Mouse (Mus musculus) MEL (cell line): ENCODE results near the gene Atg9b. TPM values are rescaled to one million over a fixed set of nuclear protein-coding genes. Genes with fewer than 3 reads are reported as not detected.

Experiments used
- DNase-seq: peaks from one replicate; pipeline ENCODE4 v3.0.0; 2011; ENCODE audit warnings: low read depth, low spot score
- H3K27ac ChIP-seq: 2 replicates; pipeline ENCODE4 v1.5.1; 2012; ENCODE audit warnings: low read depth, mild to moderate bottlenecking, control low read depth, low read length, moderate library complexity; ENCODE audit not compliant: control insufficient read depth
- H3K27me3 ChIP-seq, 2 experiments: fragments of 150-350 bp in 1 of 2; sonication (generic) in 1 of 2; 2 replicates each; pipeline ENCODE4 v1.6.1; 2012; ENCODE audit warnings: low read length in 2 of 2, mild to moderate bottlenecking in 2 of 2, improper control_type of control experiment in 1 of 2, moderate library complexity in 1 of 2; ENCODE audit not compliant: insufficient read depth in 2 of 2, control insufficient read depth in 1 of 2
- H3K36me3 ChIP-seq, 2 experiments: 2 replicates each; pipeline ENCODE4 v1.6.1; 2012 to 2014; ENCODE audit warnings: low read length in 2 of 2, improper control_type of control experiment in 1 of 2, inconsistent platforms in 1 of 2, mild to moderate bottlenecking in 1 of 2; ENCODE audit not compliant: insufficient read depth in 2 of 2, control insufficient read depth in 1 of 2
- H3K4me1 ChIP-seq, 2 experiments: fragments of 150-350 bp in 1 of 2; sonication (generic) in 1 of 2; 2 replicates each; pipeline ENCODE4 v1.6.1; 2012; ENCODE audit warnings: low read length in 2 of 2, improper control_type of control experiment in 1 of 2, mild to moderate bottlenecking in 1 of 2; ENCODE audit not compliant: insufficient read depth in 2 of 2, control insufficient read depth in 1 of 2
- H3K4me3 ChIP-seq, 2 experiments: fragments of 150-350 bp in 1 of 2; sonication (generic) in 1 of 2; 2 replicates each; pipeline ENCODE4 v1.5.1; 2012; ENCODE audit warnings: low read depth in 2 of 2, low read length in 2 of 2, mild to moderate bottlenecking in 2 of 2, moderate library complexity in 2 of 2, control low read depth in 1 of 2, improper control_type of control experiment in 1 of 2; ENCODE audit not compliant: control insufficient read depth in 1 of 2, insufficient read depth in 1 of 2
- H3K79me2 ChIP-seq: 2 replicates; pipeline ENCODE4 v1.6.1; 2012; ENCODE audit warnings: mild to moderate bottlenecking, low read length, moderate library complexity; ENCODE audit not compliant: control insufficient read depth, poor library complexity, insufficient read depth
- H3K9ac ChIP-seq: 2 replicates; pipeline ENCODE4 v1.6.1; 2012; ENCODE audit warnings: low read depth, mild to moderate bottlenecking, control low read depth, low read length, moderate library complexity; ENCODE audit not compliant: control insufficient read depth, poor library complexity, severe bottlenecking
- H3K9me3 ChIP-seq: fragments of 150-350 bp; sonication (generic); replicated peaks from 2 replicates; pipeline ENCODE4 v1.6.1; 2012; ENCODE audit warnings: mild to moderate bottlenecking, low read length, improper control_type of control experiment, moderate library complexity; ENCODE audit not compliant: insufficient read depth
- BHLHE40 ChIP-seq: IDR thresholded peaks from 2 replicates; pipeline ENCODE4 v1.6.1; 2012; ENCODE audit warnings: low read depth, mild to moderate bottlenecking, inconsistent platforms, low read length, improper control_type of control experiment, borderline replicate concordance
- CTCF ChIP-seq, 3 experiments: IDR thresholded peaks in 2 of 3; conservative IDR thresholded peaks in 1 of 3; 2 replicates each; pipeline ENCODE4 v1.5.1; 2011 to 2012; ENCODE audit warnings: low read length in 3 of 3, low read depth in 2 of 3, mild to moderate bottlenecking in 2 of 3, improper control_type of control experiment in 1 of 3, inconsistent platforms in 1 of 3, mixed read lengths in 1 of 3, moderate library complexity in 1 of 3; ENCODE audit not compliant: control insufficient read depth in 1 of 3, insufficient read depth in 1 of 3, poor library complexity in 1 of 3, severe bottlenecking in 1 of 3
- E2F4 ChIP-seq: IDR thresholded peaks from 2 replicates; pipeline ENCODE4 v1.6.1; 2011; ENCODE audit warnings: low read depth, low read length, improper control_type of control experiment, borderline replicate concordance
- ELF1 ChIP-seq: IDR thresholded peaks from 2 replicates; pipeline ENCODE4 v1.6.1; 2014; ENCODE audit warnings: low read depth, mild to moderate bottlenecking, inconsistent platforms, low read length, improper control_type of control experiment, moderate library complexity
- EP300 ChIP-seq, 2 experiments: IDR thresholded peaks; 2 replicates each; pipeline ENCODE4 v1.6.1; 2011; ENCODE audit warnings: improper control_type of control experiment in 2 of 2, low read length in 2 of 2, low read depth in 1 of 2, mild to moderate bottlenecking in 1 of 2
- GABPA ChIP-seq: IDR thresholded peaks from 2 replicates; pipeline ENCODE4 v1.6.1; 2012; ENCODE audit warnings: low read depth, mild to moderate bottlenecking, inconsistent platforms, low read length, improper control_type of control experiment, moderate library complexity
- GATA1 ChIP-seq: IDR thresholded peaks from 2 replicates; pipeline ENCODE4 v1.6.1; 2011; ENCODE audit warnings: low read depth, low read length, improper control_type of control experiment
- HCFC1 ChIP-seq: IDR thresholded peaks from 2 replicates; pipeline ENCODE4 v1.6.1; 2012; ENCODE audit warnings: low read depth, mild to moderate bottlenecking, inconsistent platforms, low read length, improper control_type of control experiment, moderate library complexity
- JUND ChIP-seq: IDR thresholded peaks from 2 replicates; pipeline ENCODE4 v1.6.1; 2011; ENCODE audit warnings: low read depth, mild to moderate bottlenecking, improper control_type of control experiment, low read length
- KAT2A ChIP-seq: conservative IDR thresholded peaks from 2 replicates; pipeline ENCODE4 v1.6.1; 2012; ENCODE audit warnings: low read depth, low read length, improper control_type of control experiment, inconsistent platforms
- MAX ChIP-seq: IDR thresholded peaks from 2 replicates; pipeline ENCODE4 v1.6.1; 2011; ENCODE audit warnings: low read length, improper control_type of control experiment
- MEF2A ChIP-seq: IDR thresholded peaks from 2 replicates; pipeline ENCODE4 v1.6.1; 2014; ENCODE audit warnings: low read depth, mild to moderate bottlenecking, inconsistent platforms, low read length, improper control_type of control experiment; ENCODE audit not compliant: poor library complexity, insufficient replicate concordance, severe bottlenecking; ENCODE audit errors: extremely low read depth
- MXI1 ChIP-seq: IDR thresholded peaks from 2 replicates; pipeline ENCODE4 v1.6.1; 2011; ENCODE audit warnings: mild to moderate bottlenecking, low read depth, low read length, improper control_type of control experiment
- MYB ChIP-seq: IDR thresholded peaks from 2 replicates; pipeline ENCODE4 v1.6.1; 2011; ENCODE audit warnings: mild to moderate bottlenecking, low read depth, low read length, improper control_type of control experiment
- MYC ChIP-seq: IDR thresholded peaks from 2 replicates; pipeline ENCODE4 v1.6.1; 2011; ENCODE audit warnings: low read depth, mild to moderate bottlenecking, low read length, improper control_type of control experiment, moderate library complexity
- POLR2AphosphoS2 ChIP-seq: IDR thresholded peaks from 2 replicates; pipeline ENCODE4 v1.6.1; 2011; ENCODE audit warnings: low read length, improper control_type of control experiment
- RAD21 ChIP-seq: IDR thresholded peaks from 2 replicates; pipeline ENCODE4 v1.6.1; 2011; ENCODE audit warnings: mild to moderate bottlenecking, low read depth, low read length, improper control_type of control experiment
- RCOR1 ChIP-seq: IDR thresholded peaks from 2 replicates; pipeline ENCODE4 v1.6.1; 2012; ENCODE audit warnings: low read depth, mild to moderate bottlenecking, inconsistent platforms, low read length, improper control_type of control experiment
- SIN3A ChIP-seq: IDR thresholded peaks from 2 replicates; pipeline ENCODE4 v1.6.1; 2012; ENCODE audit warnings: low read length, improper control_type of control experiment, inconsistent platforms
- SMC3 ChIP-seq: IDR thresholded peaks from 2 replicates; pipeline ENCODE4 v1.6.1; 2011; ENCODE audit warnings: low read depth, low read length, improper control_type of control experiment
- TAL1 ChIP-seq: IDR thresholded peaks from 2 replicates; pipeline ENCODE4 v1.6.1; 2012; ENCODE audit warnings: mild to moderate bottlenecking, inconsistent platforms, low read length, moderate library complexity, mixed read lengths
- TBP ChIP-seq: IDR thresholded peaks from 2 replicates; pipeline ENCODE4 v1.8.0; 2011; ENCODE audit warnings: low read depth, low read length, improper control_type of control experiment
- UBTF ChIP-seq: IDR thresholded peaks from 2 replicates; pipeline ENCODE4 v1.6.1; 2012; ENCODE audit warnings: low read depth, mild to moderate bottlenecking, inconsistent platforms, low read length, improper control_type of control experiment, moderate library complexity, borderline replicate concordance; ENCODE audit not compliant: insufficient read depth
- USF2 ChIP-seq, 2 experiments: IDR thresholded peaks; 2 replicates each; pipeline ENCODE4 v1.6.1; 2011 to 2012; ENCODE audit warnings: improper control_type of control experiment in 2 of 2, low read length in 2 of 2, borderline replicate concordance in 1 of 2, inconsistent platforms in 1 of 2, low read depth in 1 of 2, mild to moderate bottlenecking in 1 of 2; ENCODE audit not compliant: insufficient read depth in 1 of 2
- ZMIZ1 ChIP-seq: IDR thresholded peaks from 2 replicates; pipeline ENCODE4 v1.6.1; 2012; ENCODE audit warnings: low read depth, mild to moderate bottlenecking, inconsistent platforms, low read length, improper control_type of control experiment, moderate library complexity
- ZNF384 ChIP-seq: IDR thresholded peaks from 2 replicates; pipeline ENCODE4 v1.6.1; 2012; ENCODE audit warnings: low read depth, mild to moderate bottlenecking, inconsistent platforms, low read length, improper control_type of control experiment
- polyA plus RNA-seq, 2 experiments: library from polyadenylated mRNA; stranded (reverse) in 1 of 2; unstranded in 1 of 2; fragments of >175 nt in 1 of 2; fragments of >200 nt in 1 of 2; gene quantifications; 2 replicates each; pipeline versions ENCODE4 v1.2.1 to v1.2.4; 2012; ENCODE audit warnings: low replicate concordance in 2 of 2, low read depth in 1 of 2; ENCODE audit not compliant: insufficient read length in 2 of 2, insufficient read depth in 1 of 2, missing spikeins in 1 of 2
- total RNA-seq: library from RNA; depleted of rRNA; stranded (reverse); fragments of 300-350 nt; gene quantifications from 2 replicates; pipeline ENCODE4 v1.2.3, GENCODE M21; 2012

Atg9b gene
- total and polyA plus RNA-seq, 3 experiments = 41.2 to 41.5 TPM; not detected in 1

DNA sequence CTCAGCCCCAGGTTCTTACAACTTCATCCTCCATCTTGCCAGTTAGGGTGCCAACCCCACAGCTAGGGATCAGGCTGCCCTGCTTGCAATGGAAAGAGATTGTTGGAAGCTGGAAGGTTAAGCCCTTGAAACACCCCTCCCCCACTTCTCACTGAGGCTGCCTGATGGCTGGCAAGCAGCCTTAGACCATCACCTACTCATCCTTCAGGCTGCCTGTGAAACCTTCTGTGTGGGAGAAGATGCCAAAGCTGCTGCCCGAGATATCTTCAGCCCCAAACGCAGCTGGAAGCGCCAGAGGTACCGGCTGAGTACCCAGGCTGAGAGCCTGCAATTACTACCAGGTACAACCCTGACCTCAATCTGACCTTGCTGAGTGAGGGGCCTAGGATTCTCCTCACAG lies 12.4 kb downstream of the Atg9b start:
- no peak for TF ChIP-seq MEF2A
- TF ChIP-seq TBP = 0 out of 2 replicates have a peak, but pooled peaks have one; percentile 25
- TF ChIP-seq MXI1 = no peak
- no peak for TF ChIP-seq MYC
- no peak for TF ChIP-seq GATA1
- TF ChIP-seq ZNF384 = no peak
- no peak for TF ChIP-seq UBTF
- TF ChIP-seq RAD21 = no peak
- 0 out of 2 replicates have a peak, but pooled peaks have one; percentile 18 for TF ChIP-seq RCOR1
- peak; percentile 21 to 50; a peak in 3 of 4 replicates for TF ChIP-seq EP300 (IDR thresholded peaks at IDR 0.05; ENCODE audit: low read depth in 1 of 2, low read length in 2 of 2)
- no peak for TF ChIP-seq USF2 (IDR thresholded peaks at IDR 0.05; ENCODE audit: borderline replicate concordance in 1 of 2, insufficient read depth in 1 of 2, low read depth in 1 of 2, low read length in 2 of 2)
- no peak for TF ChIP-seq KAT2A
- no peak for TF ChIP-seq POLR2AphosphoS2
- no peak for TF ChIP-seq MYB
- TF ChIP-seq SMC3 = no peak
- no peak for TF ChIP-seq JUND
- TF ChIP-seq GABPA = no peak
- no peak for TF ChIP-seq E2F4
- no peak for TF ChIP-seq ZMIZ1
- TF ChIP-seq HCFC1 = no peak
- TF ChIP-seq ELF1 = no peak
- TF ChIP-seq MAX = no peak
- no peak for TF ChIP-seq BHLHE40
- 0 out of 2 replicates have a peak, but pooled peaks have one; percentile 15 for TF ChIP-seq TAL1
- TF ChIP-seq CTCF (IDR thresholded peaks at IDR 0.05 in 2 of 3, conservative IDR thresholded peaks at IDR 0.05 in 1 of 3; ENCODE audit: control insufficient read depth in 1 of 3, insufficient read depth in 1 of 3, low read depth in 2 of 3, low read length in 3 of 3, poor library complexity in 1 of 3, severe bottlenecking in 1 of 3) = no peak
- TF ChIP-seq SIN3A = no peak
- DNase-seq = peak; percentile 62
- peak overlapping the region; percentile 77 for H3K27ac ChIP-seq
- H3K27me3 ChIP-seq = no peaks in the 10 kb centered on the region
- H3K36me3 ChIP-seq = peaks cover 0 to 43% of the 10 kb centered on the region in 2 experiments; a peak in 2 of 4 replicates
- H3K9ac ChIP-seq = peak overlapping the region; percentile 26
- H3K4me1 ChIP-seq = peaks cover 22 to 66% of the 10 kb centered on the region in 2 experiments
- peak overlapping the region; percentile 2 to 7; a peak in 1 of 4 replicates for H3K4me3 ChIP-seq
- H3K9me3 ChIP-seq = no peaks in the 10 kb centered on the region
- H3K79me2 ChIP-seq = no peaks in the 10 kb centered on the region; the same call in 1 of the 2 replicates
